29 mouse cellular contexts compared by ENCODE assay signal in genomic region chr12:108233736-108234135, GRCm38 (mm10). TPM values are rescaled to one million over a fixed set of nuclear protein-coding genes. Genes with fewer than 3 reads are reported as not detected.
DNase-seq lines count a peak whose midpoint lies in the region; ATAC-seq and TF ChIP-seq lines count a peak whose summit lies in the region.
"Had no signal": no experiment of that assay in that cellular context is flagged by ENCODE, and none has a peak within 500 bp of the region (broad histone marks: within the 10 kb centered on the region; RNA-seq: fewer than 3 reads in every experiment).

No protein-coding gene starts in this region.

- no peak for TF ChIP-seq POLR2A in small intestine, adult 2 months (IDR thresholded peaks at IDR 0.05; ENCODE audit: low read depth, low read length)

- no peaks in the 10 kb centered on the region for H3K36me3 ChIP-seq in heart, embryonic 10.5 days
- H3K36me3 ChIP-seq in intestine, embryonic 15.5 days, result no peaks in the 10 kb centered on the region
- no peaks in the 10 kb centered on the region for H3K36me3 ChIP-seq in small intestine, adult 2 months (ENCODE audit: control insufficient read depth, insufficient read depth, low read length)
- H3K36me3 ChIP-seq: neural tube, embryonic 15.5 days had no signal

- no peak for DNase-seq in heart, embryonic 10.5 days (ENCODE audit: low spot score)
- no peak for DNase-seq in heart, adult 18-20 months
- DNase-seq in kidney, adult 8-10 months, result peak; percentile 60 to 62
- DNase-seq in kidney, postnatal 10 days, result no peak
- DNase-seq in adrenal gland, adult 8-10 months, result no peak
- DNase-seq: adrenal gland, postnatal 25 days; cerebellum, adult 18-20 months; cerebellum, postnatal 14 days; gastrocnemius, postnatal 10 days; heart, postnatal 10 days; layer of hippocampus, postnatal 36 days; left cerebral cortex, postnatal 4 days; lung, adult 2 months; lung, postnatal 10 days; midbrain, embryonic 14.5 days; retina, postnatal 1 day; right cerebral cortex, postnatal 14 days; spleen, adult 18-20 months had no signal

- H3K4me1 ChIP-seq in heart, embryonic 10.5 days, result peaks cover 93% of the 10 kb centered on the region
- peaks cover 56% of the 10 kb centered on the region for H3K4me1 ChIP-seq in intestine, embryonic 15.5 days (replicated peaks)
- H3K4me1 ChIP-seq in small intestine, adult 2 months (ENCODE audit: control insufficient read depth, insufficient read depth, insufficient read length, low read length), result peaks cover 65% of the 10 kb centered on the region

- no peak overlapping the region for H3K4me3 ChIP-seq in heart, embryonic 10.5 days
- no peak overlapping the region for H3K4me3 ChIP-seq in intestine, embryonic 15.5 days (replicated peaks)
- H3K4me3 ChIP-seq in small intestine, adult 2 months (ENCODE audit: low read depth, low read length), result 0 out of 2 replicates have a peak overlapping the region, but pooled peaks have one; percentile 1
- H3K4me3 ChIP-seq: erythroblast, embryonic 14.5 days; forebrain, embryonic 13.5 days; hindbrain, embryonic 10.5 days; neural tube, embryonic 15.5 days had no signal

- 0 out of 2 replicates have a peak overlapping the region, but pooled peaks have one; percentile 43 for H3K27ac ChIP-seq in heart, embryonic 10.5 days
- peak overlapping the region; percentile 77 for H3K27ac ChIP-seq in intestine, embryonic 15.5 days
- H3K27ac ChIP-seq in small intestine, adult 2 months (ENCODE audit: insufficient read depth, low read depth, low read length), result peak overlapping the region; percentile 97
- H3K27ac ChIP-seq: forebrain, embryonic 13.5 days; liver, embryonic 14.5 days; macrophage; neural tube, embryonic 15.5 days had no signal

- peak; percentile 48 for ATAC-seq in intestine, embryonic 15.5 days
- ATAC-seq: forebrain, embryonic 13.5 days; hindbrain, embryonic 16.5 days; Patski had no signal

- H3K27me3 ChIP-seq in heart, embryonic 10.5 days (ENCODE audit: insufficient read depth, poor library complexity, severe bottlenecking), result no peaks in the 10 kb centered on the region
- no peaks in the 10 kb centered on the region for H3K27me3 ChIP-seq in intestine, embryonic 15.5 days (replicated peaks)
- H3K27me3 ChIP-seq in small intestine, adult 2 months (ENCODE audit: control insufficient read depth, insufficient read depth, low read length), result no peaks in the 10 kb centered on the region
- H3K27me3 ChIP-seq: forebrain, embryonic 13.5 days; neural tube, embryonic 15.5 days; Patski had no signal

- WGBS in heart, embryonic 10.5 days, result 78% methylated on average over 6 of the region's 6 CpGs
- WGBS in intestine, embryonic 15.5 days, result 68% methylated on average over 6 of the region's 6 CpGs
- WGBS in small intestine, adult 2 months, result 30% methylated on average over 6 of the region's 6 CpGs

- no peaks in the 10 kb centered on the region for H3K9me3 ChIP-seq in heart, embryonic 10.5 days
- H3K9me3 ChIP-seq in intestine, embryonic 15.5 days, result no peaks in the 10 kb centered on the region
- H3K9me3 ChIP-seq: forebrain, embryonic 13.5 days; neural tube, embryonic 15.5 days had no signal

- H3K4me2 ChIP-seq in intestine, embryonic 15.5 days (replicated peaks), result 0 out of 2 replicates have a peak overlapping the region, but pooled peaks have one; percentile 30
- H3K4me2 ChIP-seq: forebrain, embryonic 13.5 days; heart, embryonic 11.5 days; neural tube, embryonic 15.5 days had no signal

- H3K9ac ChIP-seq in intestine, embryonic 15.5 days, result no peak overlapping the region; the same call in 1 of the 2 replicates
- H3K9ac ChIP-seq: liver, embryonic 14.5 days; neural tube, embryonic 15.5 days had no signal

- TF ChIP-seq CTCF in small intestine, adult 2 months (IDR thresholded peaks at IDR 0.05; ENCODE audit: extremely low read depth, insufficient read length, insufficient replicate concordance, low read depth, low read length), result no peak

RNA-seq across cellular contexts. Expression of gene Ccdc85c, which starts 41.5 kb away (rescaled TPM):
- 5.7 and 6.7 TPM in 2 replicates for polyA plus RNA-seq in heart, embryonic 10.5 days (2016; fragmentation: Nextera tagmentation; extraction: Ambion mirVana)
- 10 to 100 TPM; 38.5 to 42.5 TPM for total RNA-seq in heart, adult 18-20 months (2021)
- polyA plus RNA-seq in intestine, embryonic 15.5 days (2015; fragmentation: Nextera tagmentation; extraction: Ambion mirVana), result 8.7 and 9.3 TPM in 2 replicates
- polyA plus RNA-seq in small intestine, adult 2 months (2012; rRNA removed), result 58.8 and 100 TPM in 2 replicates
- 10 to 100 TPM; 24.6 to 36.3 (median 29.0) TPM for total RNA-seq in adrenal gland, adult 8-10 months (2022)

RNA-seq across cellular contexts. Expression of gene Ccnk, which starts 54.4 kb away (rescaled TPM):
- 2.0 and 3.6 TPM in 2 replicates for polyA plus RNA-seq in heart, embryonic 10.5 days (2016; fragmentation: Nextera tagmentation; extraction: Ambion mirVana)
- total RNA-seq in heart, adult 18-20 months (2021), result 10 to 100 TPM; 25.6 to 30.2 TPM
- polyA plus RNA-seq in intestine, embryonic 15.5 days (2015; fragmentation: Nextera tagmentation; extraction: Ambion mirVana), result 2.8 and 3.8 TPM in 2 replicates
- polyA plus RNA-seq in small intestine, adult 2 months (2012; rRNA removed), result 4.8 and 11.4 TPM in 2 replicates
- 10 to 100 TPM; 26.2 to 35.0 (median 29.2) TPM for total RNA-seq in adrenal gland, adult 8-10 months (2022)

RNA-seq across cellular contexts. Expression of gene Setd3, which starts 54.6 kb away (rescaled TPM):
- 72.6 TPM in 2 replicates for polyA plus RNA-seq in heart, embryonic 10.5 days (2016; fragmentation: Nextera tagmentation; extraction: Ambion mirVana)
- total RNA-seq in heart, adult 18-20 months (2021), result 10 to 100 TPM; 89.9 to 97.2 TPM
- polyA plus RNA-seq in intestine, embryonic 15.5 days (2015; fragmentation: Nextera tagmentation; extraction: Ambion mirVana), result 91.7 and 97.9 TPM in 2 replicates
- 4.2 and 8.9 TPM in 2 replicates for polyA plus RNA-seq in small intestine, adult 2 months (2012; rRNA removed)
- total RNA-seq in adrenal gland, adult 8-10 months (2022), result 100 to 1,000 TPM; 119 to 134 (median 127) TPM

Comparison
In these comparisons a context has a peak if more than half of its experiments do, and no peak if none do; other contexts are left out.
1. DNase-seq: peak in kidney, adult 8-10 months (2 of 2); none in heart, embryonic 10.5 days (single experiment), heart, adult 18-20 months (0 of 2), kidney, postnatal 10 days (single experiment) and adrenal gland, adult 8-10 months (single experiment).
2. H3K27ac ChIP-seq: peak in every context shown above with its lines; median percentile 97 in small intestine, adult 2 months; 77 in intestine, embryonic 15.5 days; 43 in heart, embryonic 10.5 days.